Mouse (Mus musculus) kidney, postnatal 14 days (tissue): ENCODE results near the gene Atp5mpl.
A peak's percentile ranks its signal among the peaks of the same experiment; 100 is the strongest.

Source experiments
- DNase-seq: peaks from one replicate; pipeline ENCODE4 v3.0.0; 2022; ENCODE audit warnings: mixed read lengths

Gene Atp5mpl

DNA sequence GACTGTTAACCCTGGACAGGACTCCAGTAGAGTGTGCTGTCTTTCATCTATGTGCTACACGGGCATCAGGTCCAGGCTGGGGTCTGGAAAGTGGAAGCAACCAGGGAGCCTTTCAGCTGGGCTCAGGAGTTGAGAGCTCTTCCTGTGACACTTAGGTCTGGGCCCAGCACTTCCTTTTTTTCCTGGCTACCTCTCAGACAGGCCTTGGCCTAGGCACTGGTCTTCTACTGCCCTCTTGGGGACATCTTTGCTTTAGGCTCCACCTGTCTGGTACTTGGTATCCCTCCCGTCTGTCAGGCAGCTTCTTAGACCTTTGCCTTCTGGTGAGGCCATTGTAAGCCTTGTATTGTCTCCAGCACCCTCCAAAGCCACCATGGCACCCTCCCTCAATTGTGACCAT, 20.1 kb downstream of the Atp5mpl start:
- peak; percentile 83 for DNase-seq

GRCm38 (mm10) chr12:111945765-111946655, 20.8 kb downstream of the Atp5mpl start:
- peak; percentile 41 for DNase-seq

DNA sequence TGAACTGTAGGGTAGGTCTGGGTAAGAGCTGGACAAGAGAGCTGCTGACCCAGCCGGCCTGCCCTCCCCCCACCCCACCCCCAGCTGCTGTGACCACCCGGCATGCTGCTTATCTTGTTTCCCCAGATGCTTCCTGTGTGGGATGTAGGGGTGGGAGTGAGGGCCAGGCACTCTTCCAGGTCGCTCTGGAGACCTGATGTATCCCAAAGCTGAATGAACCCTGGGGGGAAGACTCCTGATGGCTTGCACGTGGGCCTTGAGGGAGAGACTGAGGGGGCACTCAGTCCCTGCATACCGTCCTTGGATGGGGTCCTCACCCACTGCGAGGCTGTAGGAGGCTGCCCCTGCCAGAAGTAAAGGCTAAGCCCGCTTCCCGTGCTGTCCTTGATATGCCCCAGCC, 21.7 kb downstream of the Atp5mpl start:
- peak; percentile 73 for DNase-seq

DNA sequence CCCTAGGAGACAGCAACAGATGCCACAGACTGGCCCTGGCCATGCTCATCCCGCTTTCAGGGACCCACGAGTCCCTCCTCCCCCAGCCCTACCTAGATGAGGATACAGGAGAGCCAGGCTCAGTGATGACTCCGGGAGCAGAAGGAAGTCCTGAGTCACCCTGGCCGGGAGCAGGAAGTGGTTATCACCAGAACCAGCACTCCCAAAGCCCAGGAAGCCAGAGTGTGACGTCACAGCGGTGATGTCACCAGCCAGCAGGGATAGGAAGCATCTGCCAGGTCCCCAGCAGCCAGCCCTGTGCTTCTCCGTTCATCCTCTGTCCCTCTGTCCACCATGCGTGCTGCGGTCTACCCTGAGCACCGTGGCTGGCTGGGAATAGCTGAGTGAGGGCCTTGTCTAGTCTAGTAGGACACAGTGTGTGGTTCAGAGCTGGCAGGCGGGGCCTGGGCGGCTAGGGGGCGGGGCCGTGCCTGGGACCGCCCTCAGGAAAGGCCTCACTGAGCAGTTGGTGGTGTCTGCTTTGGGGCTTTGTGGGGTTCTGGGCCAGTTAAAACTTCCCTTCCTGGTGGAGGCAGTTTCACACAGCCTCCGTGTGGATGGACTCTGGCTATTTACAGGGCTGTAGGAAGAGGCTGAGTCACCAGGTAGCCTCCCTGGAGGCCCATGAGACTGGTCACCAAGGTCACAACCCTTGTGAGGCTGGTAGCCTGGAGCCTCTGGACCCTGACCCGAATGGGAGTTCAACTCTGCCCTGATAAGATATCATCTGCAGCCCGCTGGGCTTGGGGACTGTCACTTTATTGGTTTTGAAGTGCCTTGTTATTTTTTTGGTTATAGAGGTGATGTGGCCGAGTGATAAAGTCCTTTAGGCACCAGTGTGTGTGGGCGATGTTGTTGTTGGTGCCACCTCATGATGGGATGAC, 22.5 kb downstream of the Atp5mpl start:
- DNase-seq, result peak; percentile 15

GRCm38 (mm10) chr12:111943421-111944064, 23.2 kb downstream of the Atp5mpl start:
- DNase-seq, result peak; percentile 34

DNA sequence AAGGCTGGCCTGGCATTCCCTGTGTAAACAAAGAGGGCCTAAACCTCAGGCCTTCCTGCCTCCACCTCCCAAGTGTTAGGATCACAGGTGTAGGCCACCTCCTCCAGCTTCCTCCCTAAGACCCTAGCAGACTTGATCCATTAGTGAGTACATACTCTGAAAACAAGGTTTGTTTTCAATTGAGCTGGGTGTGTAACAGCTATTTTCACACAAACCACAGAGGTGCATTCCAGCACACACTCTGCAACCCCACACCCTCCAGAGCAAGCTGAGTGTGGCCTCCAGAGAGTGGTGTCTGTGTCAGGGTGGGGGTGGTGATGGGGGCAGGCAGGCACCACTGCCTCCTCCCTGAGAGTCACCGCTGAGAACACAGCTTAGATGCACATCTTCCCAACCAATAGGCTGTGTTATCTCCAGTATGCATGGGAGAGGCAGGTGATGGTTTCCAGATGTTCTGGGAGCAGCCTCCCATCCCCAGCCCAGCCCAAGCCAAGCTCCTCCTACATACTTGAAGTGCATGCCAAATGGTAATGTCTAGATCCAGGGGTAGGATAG, 28.1 kb downstream of the Atp5mpl start:
- DNase-seq, result no peak

GRCm38 (mm10) chr12:111936706-111937550, 29.8 kb downstream of the Atp5mpl start:
- peak; percentile 94 for DNase-seq

DNA sequence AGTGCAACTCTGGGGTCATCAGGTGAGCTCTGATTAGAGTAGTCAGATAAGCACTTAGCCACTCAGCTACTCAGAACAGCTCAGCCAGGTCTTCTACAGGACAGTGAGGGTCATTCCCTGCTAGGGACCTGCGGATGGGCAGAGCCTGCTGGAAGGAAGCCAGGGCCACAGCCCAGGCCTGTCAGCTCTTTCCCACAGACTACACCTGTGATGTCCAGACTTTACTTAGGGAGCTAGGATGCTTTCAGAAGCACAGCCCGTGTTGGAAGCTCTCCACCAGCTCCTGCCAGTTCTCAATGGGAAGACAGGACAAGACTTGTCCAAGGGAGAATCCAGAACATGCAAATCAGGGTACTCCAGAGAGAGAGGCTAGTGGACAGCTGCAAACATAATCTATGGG, 32.8 kb downstream of the Atp5mpl start:
- no peak for DNase-seq

- peak; percentile 69 for DNase-seq
Measured at GRCm38 (mm10) chr12:111933032-111933704, 33.6 kb downstream of the Atp5mpl start.

DNA sequence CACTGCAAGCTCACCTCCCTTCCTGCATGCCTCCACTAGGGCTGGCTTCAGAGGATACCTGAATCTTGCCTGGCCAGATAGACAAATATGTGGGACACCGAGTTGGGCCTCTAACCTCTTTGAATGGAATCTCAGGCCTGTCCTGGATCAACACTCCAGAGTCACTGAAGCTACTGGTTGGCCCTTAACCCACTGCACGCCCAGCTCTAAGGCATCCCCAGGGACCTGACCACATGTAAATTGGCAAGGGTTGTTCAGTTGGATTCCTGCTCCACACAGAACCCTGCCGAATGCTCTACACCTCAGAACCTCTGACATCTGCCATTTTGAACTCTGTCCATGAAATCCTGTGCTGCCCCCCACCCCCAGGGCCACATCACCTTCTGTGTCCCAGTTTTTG, 34.3 kb downstream of the Atp5mpl start:
- no peak for DNase-seq

DNA sequence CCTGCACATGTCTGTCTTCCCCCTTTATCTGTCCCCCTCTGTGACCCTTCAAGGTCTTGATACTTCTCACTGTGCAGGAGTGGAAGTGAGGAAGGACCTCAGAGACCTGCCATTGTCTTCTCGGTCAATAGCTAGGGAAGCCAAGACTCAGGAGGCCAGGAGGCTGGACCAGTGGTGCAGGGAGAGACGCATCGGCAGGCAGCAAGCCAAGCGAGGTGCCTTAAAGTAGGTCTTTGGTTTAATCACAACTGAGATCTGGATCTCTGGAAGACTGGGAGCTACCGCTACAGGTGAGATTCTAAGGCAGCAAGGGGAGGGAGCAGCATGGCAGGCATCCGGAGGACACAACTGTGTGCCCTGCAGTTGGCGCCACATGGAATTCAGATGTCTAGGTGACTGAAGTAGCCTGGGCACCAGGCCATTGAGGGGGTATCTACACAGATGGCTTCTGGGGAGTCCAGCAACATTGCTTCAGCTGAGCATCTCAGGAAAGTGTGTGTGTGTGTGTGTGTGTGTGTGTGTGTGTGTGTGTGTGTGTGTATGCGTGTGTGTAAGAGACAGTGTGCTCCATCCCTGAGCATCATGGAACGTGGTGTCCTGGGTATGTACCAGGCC, 35.3 kb downstream of the Atp5mpl start:
- no peak for DNase-seq

DNA sequence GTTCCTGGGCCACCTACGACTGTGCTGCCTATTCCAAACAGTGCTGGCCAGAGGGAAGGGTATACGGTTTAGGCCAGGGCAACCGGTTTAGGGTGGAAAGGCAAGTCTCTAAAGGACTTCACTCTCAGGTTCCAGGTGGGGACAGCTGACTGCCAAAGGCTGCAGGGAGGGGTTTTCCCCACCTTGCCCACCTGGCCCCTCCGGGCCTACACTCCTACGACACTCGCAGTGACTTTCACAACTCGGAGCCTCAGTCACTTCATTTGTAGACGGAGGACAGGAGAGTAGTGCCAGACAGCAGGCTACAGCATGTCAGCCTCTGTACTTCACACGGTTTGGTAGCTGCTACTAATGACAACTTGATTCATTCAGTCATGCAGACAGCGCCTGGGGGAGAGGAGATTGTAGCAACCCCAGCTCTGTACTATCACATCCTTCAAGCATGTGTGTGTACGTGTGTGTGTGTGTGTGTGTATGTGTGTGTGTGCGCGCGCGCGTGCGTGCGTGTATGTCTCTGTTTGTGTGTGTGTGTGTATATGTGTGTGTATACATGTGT, 38.3 kb downstream of the Atp5mpl start:
- DNase-seq, result no peak

DNA sequence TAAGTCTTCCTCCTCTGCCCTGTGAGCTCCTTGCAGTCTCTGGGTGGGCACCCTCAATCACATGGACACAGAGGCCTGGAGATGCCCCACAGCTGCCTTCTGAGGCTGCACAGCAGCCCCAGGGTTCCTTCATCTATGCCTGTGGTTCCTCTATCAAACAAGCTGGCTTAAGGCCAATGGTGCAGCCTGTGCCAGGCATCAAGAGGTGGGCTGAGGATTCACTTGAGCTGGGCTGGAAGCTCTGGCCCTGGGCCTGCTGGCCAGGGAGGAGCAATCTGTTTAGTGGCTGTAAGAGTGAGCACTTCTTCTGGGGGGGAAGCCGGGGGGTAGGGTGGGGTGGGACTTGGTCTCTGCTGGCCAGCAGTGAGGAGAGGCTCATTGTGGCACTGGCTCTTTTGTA, 39.4 kb downstream of the Atp5mpl start:
- DNase-seq, result no peak

- DNase-seq, result no peak
Measured at GRCm38 (mm10) chr12:111923117-111923516, 43.7 kb downstream of the Atp5mpl start.

DNA sequence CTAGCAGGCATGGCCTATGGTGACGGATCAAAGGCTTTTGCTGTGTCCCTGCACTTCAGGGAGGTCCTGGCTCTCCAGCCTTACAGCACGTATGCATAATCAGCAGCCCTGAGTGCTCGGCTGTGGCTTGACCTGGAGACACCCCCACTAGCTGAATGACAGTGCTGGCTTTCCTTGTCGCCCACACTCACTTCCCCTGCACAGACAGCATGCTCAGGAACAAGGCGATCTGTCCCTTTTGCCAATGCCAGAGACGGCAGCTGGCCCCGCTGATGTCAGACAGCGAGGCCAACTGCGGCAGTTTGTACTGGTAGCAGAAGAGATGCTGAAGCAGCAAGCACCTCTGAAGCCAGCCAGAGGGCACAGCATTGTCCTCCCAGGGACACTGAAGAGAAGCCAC, 46.7 kb downstream of the Atp5mpl start:
- no peak for DNase-seq

DNA sequence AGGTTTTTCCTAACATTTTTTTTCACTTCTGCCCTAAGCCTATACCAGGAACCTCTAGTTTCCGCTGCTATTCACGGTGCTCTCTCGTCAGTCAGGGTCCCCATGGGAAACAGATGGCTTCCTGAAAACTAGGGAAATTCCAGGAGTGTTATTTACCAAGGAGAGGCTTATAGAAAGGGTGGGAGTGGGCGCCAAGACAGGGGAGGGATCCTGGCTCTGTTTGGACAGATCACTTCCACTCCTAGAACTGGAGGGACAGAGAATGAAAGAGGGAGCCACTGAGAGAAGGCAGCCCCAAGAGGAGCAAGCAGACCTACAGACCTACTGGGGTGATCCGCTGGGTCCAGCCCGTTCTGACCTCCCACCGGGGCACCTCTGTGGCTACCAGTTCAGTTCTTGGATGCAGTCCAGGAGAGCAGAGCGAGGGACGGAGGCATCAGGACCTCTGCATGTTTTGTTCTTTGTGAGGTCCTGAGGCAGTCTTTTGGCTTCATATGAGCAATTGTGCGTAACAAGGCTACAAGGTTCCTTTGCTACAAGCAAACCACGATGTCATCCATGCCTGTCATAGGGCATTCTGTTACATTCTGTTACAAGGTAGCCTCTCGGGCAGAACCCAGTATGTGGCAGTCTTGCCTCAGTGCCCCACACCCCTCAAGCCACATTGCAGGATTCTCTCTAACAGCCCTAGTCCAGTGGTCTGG, 50.1 kb downstream of the Atp5mpl start:
- DNase-seq, result peak; percentile 68

- no peak for DNase-seq
Measured at GRCm38 (mm10) chr12:111915781-111916180, 51.0 kb downstream of the Atp5mpl start.

- DNase-seq, result no peak
Measured at GRCm38 (mm10) chr12:111914031-111914430, 52.7 kb downstream of the Atp5mpl start.

DNA sequence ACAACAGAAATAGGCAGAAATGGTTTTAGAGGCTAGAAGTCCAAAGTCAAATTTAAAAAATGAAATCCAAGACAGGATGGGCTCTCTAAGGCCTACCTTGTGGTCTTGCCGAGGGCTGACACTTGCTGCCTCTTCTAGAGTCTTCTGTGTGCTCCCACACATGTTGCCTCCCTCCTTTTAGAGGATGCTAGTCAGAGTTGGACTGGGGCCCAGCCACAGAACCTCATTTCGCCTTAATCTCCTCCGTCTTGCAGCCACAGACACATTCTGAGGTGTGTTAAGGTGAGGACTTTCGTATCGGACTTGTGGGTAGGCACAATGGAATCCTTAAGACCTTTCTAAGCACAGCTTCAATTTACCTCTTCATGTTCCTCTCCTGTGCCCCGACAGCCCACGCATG, 54.0 kb downstream of the Atp5mpl start:
- no peak for DNase-seq

DNA sequence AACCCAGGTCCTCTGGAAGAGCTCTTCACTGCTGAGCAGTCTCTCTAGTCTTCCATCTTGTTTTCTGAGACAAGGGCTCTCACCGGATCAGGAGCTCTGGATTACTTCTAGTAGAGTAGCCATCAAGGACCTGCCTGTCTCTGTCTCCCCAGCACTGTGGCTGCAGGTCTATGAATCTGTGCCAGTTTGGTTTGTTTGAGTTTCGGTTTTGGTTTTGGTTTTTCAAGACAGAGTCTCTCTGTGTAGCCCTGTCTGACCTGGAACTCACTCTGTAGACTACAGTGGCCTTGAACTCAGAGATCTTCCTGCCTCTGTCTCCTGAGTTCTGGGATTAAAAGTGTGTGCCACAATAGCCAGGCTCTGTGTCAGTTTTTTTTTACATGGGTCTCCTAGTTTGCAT, 55.0 kb downstream of the Atp5mpl start:
- no peak for DNase-seq
